Mouse (Mus musculus) adrenal gland, postnatal 4 days (tissue): ENCODE results near the gene Peg12. TPM values are rescaled to one million over a fixed set of nuclear protein-coding genes. Genes with fewer than 3 reads are reported as not detected.

ENCODE experiments used
- total RNA-seq, 2 experiments: library from RNA; stranded (reverse); gene quantifications; 2 replicates each; pipeline ENCODE4 v1.2.3; 2021

The Peg12 gene
- total RNA-seq, 2 experiments from 2014 or later: 6.0 to 8.3 TPM

Other genes with a start within 250 kb of the Peg12 start
- 100 to 1,000 TPM; 112 to 118 TPM for gene Ndn, start 117.9 kb downstream of the Peg12 start, total RNA-seq
- gene Magel2, start 87.5 kb downstream of the Peg12 start, total RNA-seq: 10 to 100 TPM; 10.2 to 12.6 TPM
- 1 to 10 TPM; 4.1 TPM for gene Mkrn3, start 44.4 kb downstream of the Peg12 start, total RNA-seq